Mouse (Mus musculus): Measurements from ENCODE around the gene Il17rd. TPM values are rescaled to one million over a fixed set of nuclear protein-coding genes. Genes with fewer than 3 reads are reported as not detected.

Il17rd gene
- polyA plus RNA-seq, 1 experiment from 2014 or later: 0.12 TPM

- TF ChIP-seq CTCF (IDR thresholded peaks at IDR 0.05; ENCODE audit: low read depth) (no peak), EP300 (IDR thresholded peaks at IDR 0.05; ENCODE audit: low read depth) (no peak)
- Histone ChIP-seq H3K9ac (replicated peaks) (no peak overlapping the region), H3K4me1 (ENCODE audit: insufficient read depth) (no peaks in the 10 kb centered on the region), H3K27me3 (ENCODE audit: insufficient read depth, low read length) (no peaks in the 10 kb centered on the region), H3K27ac (ENCODE audit: low read depth) (no peak overlapping the region), H3K4me3 (ENCODE audit: low read depth, low read length) (no peak overlapping the region), H3K4me2 (ENCODE audit: low read depth, low read length) (no peak overlapping the region), H3K9me3 (ENCODE audit: low read length) (no peaks in the 10 kb centered on the region), H3K36me3 (replicated peaks; ENCODE audit: insufficient read depth, low read length) (no peaks in the 10 kb centered on the region)
- ATAC-seq (no peak), DNase-seq (no peak)
- WGBS (ENCODE audit: insufficient replicate concordance): 61% methylated on average over 6 of the region's 6 CpGs
Measured at GRCm38 (mm10) chr14:27155088-27155487, 116.3 kb downstream of the Il17rd start.

- TF ChIP-seq CTCF (IDR thresholded peaks at IDR 0.05; ENCODE audit: low read depth) (no peak), EP300 (IDR thresholded peaks at IDR 0.05; ENCODE audit: low read depth) (no peak)
- H3K4me2 ChIP-seq (ENCODE audit: low read depth, low read length): no peak overlapping the region
- H3K4me1 ChIP-seq (ENCODE audit: insufficient read depth): no peaks in the 10 kb centered on the region
- H3K4me3 ChIP-seq (ENCODE audit: low read depth, low read length): no peak overlapping the region
- WGBS (ENCODE audit: insufficient replicate concordance): 82% methylated on average over 6 of the region's 6 CpGs
- H3K36me3 ChIP-seq (replicated peaks; ENCODE audit: insufficient read depth, low read length): no peaks in the 10 kb centered on the region
- no peak overlapping the region for H3K9ac ChIP-seq (replicated peaks)
- no peaks in the 10 kb centered on the region for H3K9me3 ChIP-seq (ENCODE audit: low read length)
- DNase-seq (no peak), ATAC-seq (no peak)
- H3K27ac ChIP-seq (ENCODE audit: low read depth): no peak overlapping the region
- H3K27me3 ChIP-seq (ENCODE audit: insufficient read depth, low read length): no peaks in the 10 kb centered on the region
Measured at GRCm38 (mm10) chr14:27156032-27156431, 117.3 kb downstream of the Il17rd start.

Other genes with a start within 250 kb of the Il17rd start
- 0.14 TPM in 1 of 2 replicates, not detected in the other for gene Asb14, start 144.4 kb upstream of the Il17rd start, polyA plus RNA-seq (2015; fragmentation: Nextera tagmentation; extraction: Ambion mirVana)
- 8.9 and 9.6 TPM in 2 replicates for gene Appl1, start 67.7 kb upstream of the Il17rd start, polyA plus RNA-seq (2015; fragmentation: Nextera tagmentation; extraction: Ambion mirVana)
- gene Hesx1, start 44.5 kb upstream of the Il17rd start, polyA plus RNA-seq (2015; fragmentation: Nextera tagmentation; extraction: Ambion mirVana): 1.5 and 2.3 TPM in 2 replicates
- gene Arhgef3, start 76.0 kb downstream of the Il17rd start, polyA plus RNA-seq (2015; fragmentation: Nextera tagmentation; extraction: Ambion mirVana): 7.7 and 11.4 TPM in 2 replicates

Measured in liver, postnatal 0 days (tissue).